Mouse (Mus musculus): ENCODE measurements at regions not wholly inside any gene's neighbourhood (a gene's known extent, or its start where the extent isn't known, plus 50 kb on each side); places are given as distances from the start of the nearest gene placed in this dataset.

DNA sequence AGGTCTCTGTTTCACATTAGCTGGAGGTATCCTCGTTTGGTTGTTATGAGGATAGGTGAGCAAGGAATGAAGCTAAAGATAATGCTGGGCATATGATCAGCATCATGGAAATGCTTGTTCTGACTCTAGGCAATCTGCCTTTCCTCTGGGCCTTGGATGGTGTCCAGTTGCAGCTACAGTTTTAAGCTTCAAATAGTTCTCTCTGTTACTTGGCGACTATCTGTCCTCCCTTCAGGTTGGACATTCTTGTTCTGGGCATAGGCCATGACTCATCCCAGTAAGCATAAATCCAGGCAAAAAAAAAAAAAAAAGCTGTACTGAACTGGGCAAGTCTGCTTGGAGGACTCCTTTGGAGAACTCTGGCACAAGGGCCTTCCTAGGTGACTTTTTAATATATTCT is 776.9 kb downstream of the Kcnma1 start:
- intact Hi-C loops (cut with DNase I): no loop called here
- Histone ChIP-seq H3K9ac (ENCODE audit: low read depth, low read length) (no peak overlapping the region), H3K36me3 (ENCODE audit: control insufficient read depth, insufficient read depth, low read length) (no peaks in the 10 kb centered on the region), H3K27me3 (ENCODE audit: control insufficient read depth, insufficient read depth, low read length) (no peaks in the 10 kb centered on the region), H3K4me3 (no peak overlapping the region), H3K4me1 (ENCODE audit: control insufficient read depth, insufficient read depth, low read length) (no peaks in the 10 kb centered on the region), H3K79me2 (replicated peaks; ENCODE audit: control insufficient read depth, insufficient read depth, low read length) (no peaks in the 10 kb centered on the region), H3K27ac (peak overlapping the region; percentile 57)
- WGBS: 22% methylated on average over 2 of the region's 2 CpGs
- DNase-seq: peak in 1 of 2 experiments; percentile 51
- no peak for TF ChIP-seq EP300 (IDR thresholded peaks at IDR 0.05; ENCODE audit: insufficient read depth, low read depth, low read length)
- TF ChIP-seq POLR2A (IDR thresholded peaks at IDR 0.05; ENCODE audit: insufficient read depth, low read depth, low read length): no peak
- TF ChIP-seq CTCF (IDR thresholded peaks at IDR 0.05): no peak

DNA sequence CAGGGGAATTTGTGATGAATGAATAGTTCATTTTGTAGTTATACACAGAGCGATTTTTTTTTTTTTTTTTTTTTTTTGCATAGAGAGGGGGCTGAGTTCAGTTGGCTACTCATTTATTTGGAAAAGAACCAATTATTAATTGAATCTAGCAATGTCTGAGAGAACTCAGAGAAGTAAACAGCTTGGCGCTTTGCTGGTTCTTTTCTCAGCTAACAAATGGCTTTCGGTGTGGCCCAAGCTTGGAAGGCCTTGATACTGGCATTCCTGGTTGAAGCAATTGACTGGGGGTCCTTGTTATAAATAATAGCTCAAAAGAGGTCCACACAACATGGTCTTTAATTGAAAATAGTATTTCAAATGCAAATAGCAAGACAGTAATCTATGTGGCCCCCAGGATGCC is 815.6 kb downstream of the Kcnma1 start:
- DNase-seq: no peak
- no peaks in the 10 kb centered on the region for H3K79me2 ChIP-seq (replicated peaks; ENCODE audit: control insufficient read depth, insufficient read depth, low read length)
- no peak for TF ChIP-seq POLR2A (IDR thresholded peaks at IDR 0.05; ENCODE audit: insufficient read depth, low read depth, low read length)
- 79% methylated on average over 3 of the region's 3 CpGs for WGBS
- H3K4me1 ChIP-seq (ENCODE audit: control insufficient read depth, insufficient read depth, low read length): no peaks in the 10 kb centered on the region
- H3K9ac ChIP-seq (ENCODE audit: low read depth, low read length): no peak overlapping the region
- intact Hi-C loops (cut with DNase I): loop anchor here (10.0 kb wide), 2 partner anchors 206 to 326 kb away; no protein-coding TSS in a partner anchor
- no peak overlapping the region for H3K4me3 ChIP-seq
- no peak overlapping the region for H3K27ac ChIP-seq
- no peaks in the 10 kb centered on the region for H3K36me3 ChIP-seq (ENCODE audit: control insufficient read depth, insufficient read depth, low read length)
- no peaks in the 10 kb centered on the region for H3K27me3 ChIP-seq (ENCODE audit: control insufficient read depth, insufficient read depth, low read length)

DNA sequence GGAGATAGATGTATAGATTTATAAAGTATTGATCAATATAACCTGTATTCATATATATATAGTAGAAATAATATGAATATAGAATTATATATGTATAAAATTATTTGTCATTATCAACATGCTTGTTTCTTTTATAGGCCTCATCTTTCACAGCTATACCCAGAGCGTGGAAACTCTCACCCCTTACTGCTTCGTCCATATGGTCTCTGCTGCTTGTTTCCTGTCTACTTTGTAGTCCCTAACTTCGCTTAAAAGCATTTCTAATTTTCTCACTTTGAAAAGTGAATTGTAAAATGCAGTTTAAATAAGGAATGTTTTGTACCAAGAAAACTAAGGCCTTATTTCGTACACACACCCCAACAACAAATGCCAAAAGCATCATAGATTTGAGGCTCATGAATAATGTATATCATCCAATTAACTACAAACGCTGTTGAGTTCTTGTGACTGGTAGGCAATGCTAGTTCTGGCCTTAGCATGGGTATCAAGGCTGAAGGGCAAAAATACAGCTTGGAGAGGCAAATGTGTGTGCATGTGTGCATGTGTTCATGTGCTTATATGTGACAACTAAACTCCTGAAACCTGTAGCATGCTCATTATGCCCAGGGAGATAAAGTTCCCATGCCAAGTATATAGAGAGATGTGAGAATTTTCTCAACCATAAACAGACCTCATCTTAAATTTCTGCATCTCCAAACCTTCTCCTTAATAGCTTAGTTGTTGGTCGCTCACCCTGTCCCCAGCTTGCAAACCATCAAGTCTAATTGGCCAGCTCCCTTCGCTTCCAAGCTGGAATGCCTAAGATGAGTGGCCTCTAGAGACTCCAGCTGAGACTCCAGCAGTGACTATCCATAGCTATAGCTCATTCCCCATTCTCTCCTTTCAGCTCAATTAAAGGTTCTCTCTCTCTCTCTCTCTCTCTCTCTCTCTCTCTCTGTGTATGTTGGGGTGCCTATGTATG is 819.4 kb downstream of the Kcnma1 start:
- TF ChIP-seq EP300 (IDR thresholded peaks at IDR 0.05; ENCODE audit: insufficient read depth, low read depth, low read length): no peak
- no peak for TF ChIP-seq POLR2A (IDR thresholded peaks at IDR 0.05; ENCODE audit: insufficient read depth, low read depth, low read length)
- TF ChIP-seq CTCF (IDR thresholded peaks at IDR 0.05): no peak
- Histone ChIP-seq H3K27ac (no peak overlapping the region), H3K4me3 (no peak overlapping the region), H3K79me2 (replicated peaks; ENCODE audit: control insufficient read depth, insufficient read depth, low read length) (no peaks in the 10 kb centered on the region), H3K27me3 (ENCODE audit: control insufficient read depth, insufficient read depth, low read length) (no peaks in the 10 kb centered on the region), H3K36me3 (ENCODE audit: control insufficient read depth, insufficient read depth, low read length) (no peaks in the 10 kb centered on the region), H3K4me1 (ENCODE audit: control insufficient read depth, insufficient read depth, low read length) (no peaks in the 10 kb centered on the region), H3K9ac (ENCODE audit: low read depth, low read length) (no peak overlapping the region)
- 80% methylated on average over 7 of the region's 7 CpGs for WGBS
- intact Hi-C loops (cut with DNase I): loop anchor here (10.0 kb wide), 2 partner anchors 210 to 330 kb away; no protein-coding TSS in a partner anchor
- no peak for DNase-seq

- no peak for DNase-seq
- no peaks in the 10 kb centered on the region for H3K36me3 ChIP-seq (ENCODE audit: control insufficient read depth, insufficient read depth, low read length)
- no peak overlapping the region for H3K27ac ChIP-seq
- H3K27me3 ChIP-seq (ENCODE audit: control insufficient read depth, insufficient read depth, low read length): no peaks in the 10 kb centered on the region
- intact Hi-C loops (cut with DNase I): loop anchor here (10.0 kb wide), 2 partner anchors 212 to 332 kb away; no protein-coding TSS in a partner anchor
- 65% methylated on average over 3 of the region's 3 CpGs for WGBS
- no peak overlapping the region for H3K9ac ChIP-seq (ENCODE audit: low read depth, low read length)
- TF ChIP-seq POLR2A (IDR thresholded peaks at IDR 0.05; ENCODE audit: insufficient read depth, low read depth, low read length) (no peak), CTCF (IDR thresholded peaks at IDR 0.05) (no peak), EP300 (IDR thresholded peaks at IDR 0.05; ENCODE audit: insufficient read depth, low read depth, low read length) (no peak)
- H3K4me3 ChIP-seq: no peak overlapping the region
- H3K4me1 ChIP-seq (ENCODE audit: control insufficient read depth, insufficient read depth, low read length): no peaks in the 10 kb centered on the region
- no peaks in the 10 kb centered on the region for H3K79me2 ChIP-seq (replicated peaks; ENCODE audit: control insufficient read depth, insufficient read depth, low read length)
Observed at GRCm38 (mm10) chr14:23192566-23192965, 821.7 kb downstream of the Kcnma1 start.

GRCm38 (mm10) chr14:23185359-23185758 is 828.9 kb downstream of the Kcnma1 start:
- H3K79me2 ChIP-seq (replicated peaks; ENCODE audit: control insufficient read depth, insufficient read depth, low read length): no peaks in the 10 kb centered on the region
- WGBS: 59% methylated on average over 6 of the region's 6 CpGs
- intact Hi-C loops (cut with DNase I): no loop called here
- no peaks in the 10 kb centered on the region for H3K4me1 ChIP-seq (ENCODE audit: control insufficient read depth, insufficient read depth, low read length)
- no peak overlapping the region for H3K27ac ChIP-seq
- no peak overlapping the region for H3K9ac ChIP-seq (ENCODE audit: low read depth, low read length)
- H3K4me3 ChIP-seq: no peak overlapping the region
- TF ChIP-seq EP300 (IDR thresholded peaks at IDR 0.05; ENCODE audit: insufficient read depth, low read depth, low read length) (no peak), POLR2A (IDR thresholded peaks at IDR 0.05; ENCODE audit: insufficient read depth, low read depth, low read length) (no peak), CTCF (IDR thresholded peaks at IDR 0.05) (no peak)
- H3K27me3 ChIP-seq (ENCODE audit: control insufficient read depth, insufficient read depth, low read length): no peaks in the 10 kb centered on the region
- DNase-seq: no peak
- no peaks in the 10 kb centered on the region for H3K36me3 ChIP-seq (ENCODE audit: control insufficient read depth, insufficient read depth, low read length)

- Histone ChIP-seq H3K4me3 (no peak overlapping the region), H3K79me2 (replicated peaks; ENCODE audit: control insufficient read depth, insufficient read depth, low read length) (no peaks in the 10 kb centered on the region), H3K36me3 (ENCODE audit: control insufficient read depth, insufficient read depth, low read length) (no peaks in the 10 kb centered on the region), H3K27ac (no peak overlapping the region), H3K4me1 (ENCODE audit: control insufficient read depth, insufficient read depth, low read length) (no peaks in the 10 kb centered on the region), H3K9ac (ENCODE audit: low read depth, low read length) (no peak overlapping the region), H3K27me3 (ENCODE audit: control insufficient read depth, insufficient read depth, low read length) (no peaks in the 10 kb centered on the region)
- intact Hi-C loops (cut with DNase I): no loop called here
- DNase-seq: no peak
- TF ChIP-seq EP300 (IDR thresholded peaks at IDR 0.05; ENCODE audit: insufficient read depth, low read depth, low read length): no peak
- no peak for TF ChIP-seq POLR2A (IDR thresholded peaks at IDR 0.05; ENCODE audit: insufficient read depth, low read depth, low read length)
- no peak for TF ChIP-seq CTCF (IDR thresholded peaks at IDR 0.05)
- WGBS: 69% methylated on average over 14 of the region's 14 CpGs
Observed at GRCm38 (mm10) chr14:23169346-23169745, 844.9 kb downstream of the Kcnma1 start.
